Mouse (Mus musculus): ENCODE measurements at regions not wholly inside any gene's neighbourhood (a gene's known extent, or its start where the extent isn't known, plus 50 kb on each side); places are given as distances from the start of the nearest gene placed in this dataset.

DNA sequence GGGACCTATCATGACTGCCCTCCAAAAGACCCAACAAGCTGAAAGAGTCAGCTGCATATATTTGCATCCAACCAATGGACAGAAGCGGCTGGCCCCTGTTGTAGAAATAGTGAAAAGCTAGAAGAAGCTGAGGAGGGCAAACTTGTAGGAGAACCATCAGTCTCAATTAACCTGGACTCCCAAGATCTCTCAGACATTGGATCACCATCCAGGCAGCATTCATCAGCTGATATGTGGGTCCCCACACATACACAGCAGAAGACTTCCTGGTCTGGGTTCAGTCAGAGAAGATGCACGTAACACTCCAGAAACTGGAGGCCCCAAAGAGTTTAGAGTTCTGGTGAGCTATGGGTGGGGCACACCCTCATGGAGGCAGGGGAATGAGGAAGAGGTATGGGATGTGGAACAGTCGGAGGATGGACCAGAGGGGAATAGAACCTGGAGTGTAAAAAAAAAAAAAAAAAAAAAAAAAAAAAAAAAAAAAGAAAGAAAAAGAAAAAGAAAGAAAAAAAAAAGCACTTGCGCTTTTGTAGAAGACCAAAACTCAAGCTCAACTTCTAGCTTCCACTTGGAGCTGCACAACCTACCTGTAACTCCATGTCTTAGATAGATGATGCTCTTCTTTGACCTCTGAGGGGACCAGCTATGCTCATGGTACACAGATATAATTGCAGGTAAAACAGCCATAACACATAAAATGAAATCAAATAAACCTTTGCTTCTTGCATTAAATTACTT, 1860.6 kb upstream of the G6pd2 start:
- TF ChIP-seq CTCF (IDR thresholded peaks at IDR 0.05; ENCODE audit: low read depth) (no peak), EP300 (optimal IDR thresholded peaks at IDR 0.05) (no peak)

All from stomach, postnatal 0 days (tissue).